Comparison of ENCODE assay signal across 10 mouse cellular contexts in genomic region chr10:60005264-60005663, GRCm38 (mm10). TPM values are rescaled to one million over a fixed set of nuclear protein-coding genes. Genes with fewer than 3 reads are reported as not detected.
DNase-seq lines count a peak whose midpoint lies in the region; ATAC-seq and TF ChIP-seq lines count a peak whose summit lies in the region.
"Had no signal": no experiment of that assay in that cellular context is flagged by ENCODE, and none has a peak within 500 bp of the region (broad histone marks: within the 10 kb centered on the region; RNA-seq: fewer than 3 reads in every experiment).

No protein-coding gene starts in this region.

- ATAC-seq in cerebellum, adult (ENCODE audit: insufficient number of reproducible peaks, low FRiP score, low TSS enrichment) = no peak
- ATAC-seq in stomach, postnatal 0 days (ENCODE audit: low FRiP score, low TSS enrichment) = no peak

- no peaks in the 10 kb centered on the region for H3K9me3 ChIP-seq in stomach, postnatal 0 days (ENCODE audit: control insufficient read depth, low read length)
- no peaks in the 10 kb centered on the region for H3K9me3 ChIP-seq in limb, embryonic 10.5 days (replicated peaks)
- H3K9me3 ChIP-seq: neural tube, embryonic 13.5 days had no signal

- no peak overlapping the region for H3K4me3 ChIP-seq in stomach, postnatal 0 days (ENCODE audit: low read depth, low read length)
- H3K4me3 ChIP-seq in limb, embryonic 10.5 days = no peak overlapping the region
- H3K4me3 ChIP-seq: neural tube, embryonic 13.5 days had no signal

- H3K27me3 ChIP-seq in stomach, postnatal 0 days (ENCODE audit: control insufficient read depth, insufficient read depth, low read length) = no peaks in the 10 kb centered on the region
- H3K27me3 ChIP-seq in limb, embryonic 10.5 days (ENCODE audit: low read depth, poor library complexity, severe bottlenecking) = no peaks in the 10 kb centered on the region
- H3K27me3 ChIP-seq: neural tube, embryonic 13.5 days had no signal

- TF ChIP-seq EP300 in stomach, postnatal 0 days (optimal IDR thresholded peaks at IDR 0.05) = no peak

- H3K4me1 ChIP-seq in stomach, postnatal 0 days (replicated peaks; ENCODE audit: control insufficient read depth, insufficient read depth) = peaks cover 2% of the 10 kb centered on the region; the same call in 1 of the 2 replicates
- H3K4me1 ChIP-seq in limb, embryonic 10.5 days = peaks cover 19% of the 10 kb centered on the region

- DNase-seq in cerebellum, adult 18-20 months = peak; percentile 25 to 43
- peak; percentile 46 for DNase-seq in layer of hippocampus, adult 11-12 months (ENCODE audit: low spot score)
- DNase-seq in layer of hippocampus, adult 18-20 months (ENCODE audit: low spot score in 2 of 2) = no peak
- peak; percentile 42 for DNase-seq in c-Kit-negative CD71-positive TER-119-positive erythroid progenitor cells, embryonic 14.5 days (ENCODE audit: low read depth, low spot score)
- DNase-seq in stomach, postnatal 0 days (ENCODE audit: low spot score) = peak; percentile 35
- no peak for DNase-seq in limb, embryonic 10.5 days (ENCODE audit: low spot score)
- no peak for DNase-seq in right cerebral cortex, adult 18-20 months
- DNase-seq: gastrocnemius, postnatal 10 days had no signal

- H3K27ac ChIP-seq in stomach, postnatal 0 days (replicated peaks) = no peak overlapping the region
- H3K27ac ChIP-seq in limb, embryonic 10.5 days = no peak overlapping the region
- H3K27ac ChIP-seq: neural tube, embryonic 13.5 days had no signal

- no peak overlapping the region for H3K9ac ChIP-seq in stomach, postnatal 0 days (ENCODE audit: low read length)
- H3K9ac ChIP-seq: neural tube, embryonic 13.5 days had no signal

- 61% methylated on average over 2 of the region's 2 CpGs for WGBS in stomach, postnatal 0 days
- WGBS in limb, embryonic 10.5 days = 70% methylated on average over 2 of the region's 2 CpGs

- peaks cover 9% of the 10 kb centered on the region for H3K36me3 ChIP-seq in stomach, postnatal 0 days (ENCODE audit: control insufficient read depth, insufficient read depth, low read length)
- peaks cover 30% of the 10 kb centered on the region for H3K36me3 ChIP-seq in limb, embryonic 10.5 days

- TF ChIP-seq CTCF in stomach, postnatal 0 days (IDR thresholded peaks at IDR 0.05; ENCODE audit: low read depth) = peak; percentile 63

- H3K4me2 ChIP-seq in stomach, postnatal 0 days (replicated peaks; ENCODE audit: low read depth) = no peak overlapping the region
- H3K4me2 ChIP-seq: neural tube, embryonic 13.5 days had no signal

RNA-seq across cellular contexts. Expression of gene Anapc16, which starts 2.3 kb away (rescaled TPM):
- total RNA-seq in layer of hippocampus, adult 18-20 months (2021) = 10 to 100 TPM; 66.9 to 73.1 TPM
- polyA plus RNA-seq in stomach, postnatal 0 days (2015; fragmentation: Nextera tagmentation; extraction: Ambion mirVana) = 76.8 and 86.4 TPM in 2 replicates
- 103 and 111 TPM in 2 replicates for polyA plus RNA-seq in limb, embryonic 10.5 days (2016; fragmentation: Nextera tagmentation; extraction: Ambion mirVana)

RNA-seq across cellular contexts. Expression of gene Ascc1, which starts 2.7 kb away (rescaled TPM):
- 10 to 100 TPM; 15.4 to 17.9 TPM for total RNA-seq in layer of hippocampus, adult 18-20 months (2021)
- polyA plus RNA-seq in stomach, postnatal 0 days (2015; fragmentation: Nextera tagmentation; extraction: Ambion mirVana) = 29.0 and 31.6 TPM in 2 replicates
- 32.1 and 36.5 TPM in 2 replicates for polyA plus RNA-seq in limb, embryonic 10.5 days (2016; fragmentation: Nextera tagmentation; extraction: Ambion mirVana)

RNA-seq across cellular contexts. Expression of gene Ddit4, which starts 53.6 kb away (rescaled TPM):
- 10 to 100 TPM; 69.7 to 89.5 TPM for total RNA-seq in layer of hippocampus, adult 18-20 months (2021)
- 12.4 and 17.3 TPM in 2 replicates for polyA plus RNA-seq in stomach, postnatal 0 days (2015; fragmentation: Nextera tagmentation; extraction: Ambion mirVana)
- 30.3 and 58.7 TPM in 2 replicates for polyA plus RNA-seq in limb, embryonic 10.5 days (2016; fragmentation: Nextera tagmentation; extraction: Ambion mirVana)

Comparison
In these comparisons a context has a peak if more than half of its experiments do, and no peak if none do; other contexts are left out.
1. DNase-seq: peak in cerebellum, adult 18-20 months (2 of 2), layer of hippocampus, adult 11-12 months (single experiment), c-Kit-negative CD71-positive TER-119-positive erythroid progenitor cells, embryonic 14.5 days (single experiment) and stomach, postnatal 0 days (single experiment); none in layer of hippocampus, adult 18-20 months (0 of 2), limb, embryonic 10.5 days (single experiment) and right cerebral cortex, adult 18-20 months (single experiment).